Mouse (Mus musculus): Measurements from ENCODE around the gene Rhebl1.

GRCm38 (mm10) chr15:98928598-98929240 lies 34.4 kb upstream of the Rhebl1 start:
- TF ChIP-seq CTCF (IDR thresholded peaks at IDR 0.05; ENCODE audit: control insufficient read depth, insufficient read depth, insufficient replicate concordance, low read depth, low read length) (peak; percentile 39; the same call in 1 of the 2 replicates), POLR2A (IDR thresholded peaks at IDR 0.05; ENCODE audit: control insufficient read depth, low read depth, low read length) (no peak)
